Mouse (Mus musculus): ENCODE measurements around the gene Znfx1. TPM values are rescaled to one million over a fixed set of nuclear protein-coding genes. Genes with fewer than 3 reads are reported as not detected.

Gene Znfx1
- polyA plus RNA-seq, 1 experiment from 2014 or later = 7.1 TPM

Other genes with a start within 250 kb of the Znfx1 start
- gene Cse1l, start 157.0 kb downstream of the Znfx1 start, polyA plus RNA-seq (2014; fragmentation: Nextera tagmentation; extraction: Ambion mirVana) = 131 and 145 TPM in 2 replicates
- gene Stau1, start 66.7 kb downstream of the Znfx1 start, polyA plus RNA-seq (2014; fragmentation: Nextera tagmentation; extraction: Ambion mirVana) = 68.8 and 77.3 TPM in 2 replicates
- gene Ddx27, start 47.8 kb downstream of the Znfx1 start, polyA plus RNA-seq (2014; fragmentation: Nextera tagmentation; extraction: Ambion mirVana) = 47.0 and 50.9 TPM in 2 replicates
- 1.8 and 1.9 TPM in 2 replicates for gene Kcnb1, start 127.1 kb upstream of the Znfx1 start, polyA plus RNA-seq (2014; fragmentation: Nextera tagmentation; extraction: Ambion mirVana)
- gene Ptgis, start 177.6 kb upstream of the Znfx1 start, polyA plus RNA-seq (2014; fragmentation: Nextera tagmentation; extraction: Ambion mirVana) = 15.1 and 17.3 TPM in 2 replicates